Mouse (Mus musculus) bone marrow, adult 2 months (tissue): ENCODE results near the gene Cdkn3.

Source experiments
- CTCF ChIP-seq: fragments of 200-500 bp; IDR thresholded peaks from 2 replicates; pipeline ENCODE4 v1.5.1; 2011; ENCODE audit warnings: low read length, control low read depth; ENCODE audit not compliant: control insufficient read depth, insufficient read depth
- POLR2A ChIP-seq: fragments of 200-500 bp; IDR thresholded peaks from 2 replicates; pipeline ENCODE4 v1.6.1; 2011; ENCODE audit warnings: low read depth, mild to moderate bottlenecking, control low read depth, low read length, borderline replicate concordance; ENCODE audit not compliant: control insufficient read depth

GRCm38 (mm10) chr14:46785247-46785646, 24.9 kb downstream of the Cdkn3 start:
- TF ChIP-seq POLR2A (no peak), CTCF (no peak)
